Mouse (Mus musculus): ENCODE data around the gene Celsr1. TPM values are rescaled to one million over a fixed set of nuclear protein-coding genes. Genes with fewer than 3 reads are reported as not detected.
"Not testable (repeated sequence)": the region's sequence is repeated elsewhere in the genome, so short reads cannot be mapped to it uniquely, and the experiment has no call there.

Celsr1 gene
- polyA plus RNA-seq, 1 experiment from 2014 or later: 2.0 TPM

- 0% methylated on average over 26 of the region's 70 CpGs for WGBS
- Histone ChIP-seq H3K9me3 (ENCODE audit: control insufficient read depth, low read length) (no peaks in the 10 kb centered on the region), H3K27ac (replicated peaks) (peak overlapping the region; percentile 87), H3K4me3 (ENCODE audit: low read depth, low read length) (peak overlapping the region; percentile 82), H3K4me2 (replicated peaks; ENCODE audit: low read depth) (peak overlapping the region; percentile 98), H3K4me1 (replicated peaks; ENCODE audit: control insufficient read depth, insufficient read depth) (peaks cover 9% of the 10 kb centered on the region; the same call in 1 of the 2 replicates), H3K9ac (ENCODE audit: low read length) (peak overlapping the region; percentile 92), H3K36me3 (ENCODE audit: control insufficient read depth, insufficient read depth, low read length) (no peaks in the 10 kb centered on the region; the same call in 1 of the 2 replicates), H3K27me3 (ENCODE audit: control insufficient read depth, insufficient read depth, low read length) (no peaks in the 10 kb centered on the region)
- TF ChIP-seq CTCF (IDR thresholded peaks at IDR 0.05; ENCODE audit: low read depth) (no peak), EP300 (optimal IDR thresholded peaks at IDR 0.05) (no peak)
- DNase-seq (ENCODE audit: low spot score) (peak; percentile 93), ATAC-seq (ENCODE audit: low FRiP score, low TSS enrichment) (peak; percentile 74)
These were observed 24.9 kb upstream of the Celsr1 start for GRCm38 (mm10) chr15:86058394-86058915.

- Histone ChIP-seq H3K9ac (ENCODE audit: low read length) (peak overlapping the region; percentile 92; the same call in 1 of the 2 replicates), H3K4me3 (ENCODE audit: low read depth, low read length) (peak overlapping the region; percentile 82), H3K27me3 (ENCODE audit: control insufficient read depth, insufficient read depth, low read length) (no peaks in the 10 kb centered on the region), H3K36me3 (ENCODE audit: control insufficient read depth, insufficient read depth, low read length) (no peaks in the 10 kb centered on the region; the same call in 1 of the 2 replicates), H3K4me1 (replicated peaks; ENCODE audit: control insufficient read depth, insufficient read depth) (peaks cover 9% of the 10 kb centered on the region; the same call in 1 of the 2 replicates), H3K9me3 (ENCODE audit: control insufficient read depth, low read length) (no peaks in the 10 kb centered on the region), H3K27ac (replicated peaks) (peak overlapping the region; percentile 87), H3K4me2 (replicated peaks; ENCODE audit: low read depth) (peak overlapping the region; percentile 98)
- 17% methylated on average over 7 of the region's 7 CpGs for WGBS
- no peak for TF ChIP-seq EP300 (optimal IDR thresholded peaks at IDR 0.05)
- TF ChIP-seq CTCF (IDR thresholded peaks at IDR 0.05; ENCODE audit: low read depth): no peak
- no peak for DNase-seq (ENCODE audit: low spot score)
- peak; percentile 11; the same call in 1 of the 2 replicates for ATAC-seq (ENCODE audit: low FRiP score, low TSS enrichment)
These were observed 24.3 kb upstream of the Celsr1 start for GRCm38 (mm10) chr15:86057908-86058307.

- H3K36me3 ChIP-seq (ENCODE audit: control insufficient read depth, insufficient read depth, low read length): no peaks in the 10 kb centered on the region; the same call in 1 of the 2 replicates
- peak within 1 kb of the TSS; percentile 92 for H3K9ac ChIP-seq (ENCODE audit: low read length)
- WGBS: 40% methylated on average over 6 of the region's 6 CpGs
- H3K4me2 ChIP-seq (replicated peaks; ENCODE audit: low read depth): peak within 1 kb of the TSS; percentile 98
- peak; percentile 64 for DNase-seq (ENCODE audit: low spot score)
- H3K27ac ChIP-seq (replicated peaks): peak within 1 kb of the TSS; percentile 87
- ATAC-seq (ENCODE audit: low FRiP score, low TSS enrichment): no peak
- no peak for TF ChIP-seq EP300 (optimal IDR thresholded peaks at IDR 0.05)
- TF ChIP-seq CTCF (IDR thresholded peaks at IDR 0.05; ENCODE audit: low read depth): no peak
- H3K4me1 ChIP-seq (replicated peaks; ENCODE audit: control insufficient read depth, insufficient read depth): peaks cover 9% of the 10 kb centered on the region; the same call in 1 of the 2 replicates
- H3K9me3 ChIP-seq (ENCODE audit: control insufficient read depth, low read length): no peaks in the 10 kb centered on the region
- H3K27me3 ChIP-seq (ENCODE audit: control insufficient read depth, insufficient read depth, low read length): no peaks in the 10 kb centered on the region
- H3K4me3 ChIP-seq (ENCODE audit: low read depth, low read length): peak within 1 kb of the TSS; percentile 82
These were observed 23.8 kb upstream of the Celsr1 start, which contains the start of gene Gramd4 for GRCm38 (mm10) chr15:86057413-86057812. TSS of gene Gramd4 (plus strand) at chr15:86057695.

- Histone ChIP-seq H3K4me1 (replicated peaks; ENCODE audit: control insufficient read depth, insufficient read depth) (peaks cover 6% of the 10 kb centered on the region; the same call in 1 of the 2 replicates), H3K4me2 (replicated peaks; ENCODE audit: low read depth) (no peak overlapping the region), H3K36me3 (ENCODE audit: control insufficient read depth, insufficient read depth, low read length) (no peaks in the 10 kb centered on the region; the same call in 1 of the 2 replicates), H3K4me3 (ENCODE audit: low read depth, low read length) (no peak overlapping the region), H3K27me3 (ENCODE audit: control insufficient read depth, insufficient read depth, low read length) (no peaks in the 10 kb centered on the region), H3K9me3 (ENCODE audit: control insufficient read depth, low read length) (no peaks in the 10 kb centered on the region), H3K27ac (replicated peaks) (no peak overlapping the region), H3K9ac (ENCODE audit: low read length) (no peak overlapping the region)
- ATAC-seq (ENCODE audit: low FRiP score, low TSS enrichment): no peak
- no peak for TF ChIP-seq EP300 (optimal IDR thresholded peaks at IDR 0.05)
- TF ChIP-seq CTCF (IDR thresholded peaks at IDR 0.05; ENCODE audit: low read depth): no peak
- WGBS: 86% methylated on average over 5 of the region's 5 CpGs
- no peak for DNase-seq (ENCODE audit: low spot score)
These were observed 22.7 kb upstream of the Celsr1 start for GRCm38 (mm10) chr15:86056221-86056760.

- ATAC-seq (ENCODE audit: low FRiP score, low TSS enrichment); H3K4me1 ChIP-seq (replicated peaks; ENCODE audit: control insufficient read depth, insufficient read depth): not testable (repeated sequence)
These were observed 21.3 kb upstream of the Celsr1 start for GRCm38 (mm10) chr15:86054861-86055260.

More at GRCm38 (mm10) chr15:86054861-86055260, 21.3 kb upstream of the Celsr1 start:
- H3K9ac ChIP-seq (ENCODE audit: low read length); H3K4me2 ChIP-seq (replicated peaks; ENCODE audit: low read depth); H3K9me3 ChIP-seq (ENCODE audit: control insufficient read depth, low read length); H3K27ac ChIP-seq (replicated peaks); H3K27me3 ChIP-seq (ENCODE audit: control insufficient read depth, insufficient read depth, low read length); H3K36me3 ChIP-seq (ENCODE audit: control insufficient read depth, insufficient read depth, low read length); DNase-seq (ENCODE audit: low spot score); H3K4me3 ChIP-seq (ENCODE audit: low read depth, low read length): not testable (repeated sequence)
- 67% methylated on average over 3 of the region's 3 CpGs for WGBS

Data from stomach, postnatal 0 days (tissue).